Mouse (Mus musculus): Measurements from ENCODE around the gene Simc1.

The Simc1 gene

GRCm38 (mm10) chr13:54589996-54590951 is 86.7 kb downstream of the Simc1 start, which contains the start of the genes Nop16 and Higd2a:
Nop16 (minus strand) TSS chr13:54590090.
Higd2a (plus strand) TSS chr13:54590207.
- DNase-seq = peak; percentile 99

GRCm38 (mm10) chr13:54591776-54592356 is 88.3 kb downstream of the Simc1 start:
- DNase-seq = no peak

- DNase-seq = no peak
Observed at GRCm38 (mm10) chr13:54593617-54594016, 90.0 kb downstream of the Simc1 start.

GRCm38 (mm10) chr13:54596107-54596690 is 92.6 kb downstream of the Simc1 start:
- DNase-seq = no peak

- no peak for DNase-seq
Observed at GRCm38 (mm10) chr13:54596870-54597269, 93.3 kb downstream of the Simc1 start.

- no peak for DNase-seq
Observed at GRCm38 (mm10) chr13:54598622-54599143, 95.1 kb downstream of the Simc1 start.

Data from embryo, embryonic 11 days (tissue).